Mouse (Mus musculus) MEL (cell line): ENCODE data around the gene Chpt1. TPM values are rescaled to one million over a fixed set of nuclear protein-coding genes. Genes with fewer than 3 reads are reported as not detected.

Experiments used
- DNase-seq: peaks from one replicate; pipeline ENCODE4 v3.0.0; 2011; ENCODE audit warnings: low read depth, low spot score
- H3K27ac ChIP-seq: 2 replicates; pipeline ENCODE4 v1.5.1; 2012; ENCODE audit warnings: low read depth, mild to moderate bottlenecking, control low read depth, low read length, moderate library complexity; ENCODE audit not compliant: control insufficient read depth
- H3K27me3 ChIP-seq, 2 experiments: fragments of 150-350 bp in 1 of 2; sonication (generic) in 1 of 2; 2 replicates each; pipeline ENCODE4 v1.6.1; 2012; ENCODE audit warnings: low read length in 2 of 2, mild to moderate bottlenecking in 2 of 2, improper control_type of control experiment in 1 of 2, moderate library complexity in 1 of 2; ENCODE audit not compliant: insufficient read depth in 2 of 2, control insufficient read depth in 1 of 2
- H3K36me3 ChIP-seq, 2 experiments: 2 replicates each; pipeline ENCODE4 v1.6.1; 2012 to 2014; ENCODE audit warnings: low read length in 2 of 2, improper control_type of control experiment in 1 of 2, inconsistent platforms in 1 of 2, mild to moderate bottlenecking in 1 of 2; ENCODE audit not compliant: insufficient read depth in 2 of 2, control insufficient read depth in 1 of 2
- H3K4me1 ChIP-seq, 2 experiments: fragments of 150-350 bp in 1 of 2; sonication (generic) in 1 of 2; 2 replicates each; pipeline ENCODE4 v1.6.1; 2012; ENCODE audit warnings: low read length in 2 of 2, improper control_type of control experiment in 1 of 2, mild to moderate bottlenecking in 1 of 2; ENCODE audit not compliant: insufficient read depth in 2 of 2, control insufficient read depth in 1 of 2
- H3K4me3 ChIP-seq, 2 experiments: fragments of 150-350 bp in 1 of 2; sonication (generic) in 1 of 2; 2 replicates each; pipeline ENCODE4 v1.5.1; 2012; ENCODE audit warnings: low read depth in 2 of 2, low read length in 2 of 2, mild to moderate bottlenecking in 2 of 2, moderate library complexity in 2 of 2, control low read depth in 1 of 2, improper control_type of control experiment in 1 of 2; ENCODE audit not compliant: control insufficient read depth in 1 of 2, insufficient read depth in 1 of 2
- H3K79me2 ChIP-seq: 2 replicates; pipeline ENCODE4 v1.6.1; 2012; ENCODE audit warnings: mild to moderate bottlenecking, low read length, moderate library complexity; ENCODE audit not compliant: control insufficient read depth, poor library complexity, insufficient read depth
- H3K9ac ChIP-seq: 2 replicates; pipeline ENCODE4 v1.6.1; 2012; ENCODE audit warnings: low read depth, mild to moderate bottlenecking, control low read depth, low read length, moderate library complexity; ENCODE audit not compliant: control insufficient read depth, poor library complexity, severe bottlenecking
- H3K9me3 ChIP-seq: fragments of 150-350 bp; sonication (generic); replicated peaks from 2 replicates; pipeline ENCODE4 v1.6.1; 2012; ENCODE audit warnings: mild to moderate bottlenecking, low read length, improper control_type of control experiment, moderate library complexity; ENCODE audit not compliant: insufficient read depth
- CHD1 ChIP-seq: IDR thresholded peaks from 2 replicates; pipeline ENCODE4 v1.6.1; 2012; ENCODE audit warnings: low read depth, mild to moderate bottlenecking, inconsistent platforms, low read length, improper control_type of control experiment
- CHD2 ChIP-seq: IDR thresholded peaks from 2 replicates; pipeline ENCODE4 v1.6.1; 2011; ENCODE audit warnings: low read length, improper control_type of control experiment
- EP300 ChIP-seq, 2 experiments: IDR thresholded peaks; 2 replicates each; pipeline ENCODE4 v1.6.1; 2011; ENCODE audit warnings: improper control_type of control experiment in 2 of 2, low read length in 2 of 2, low read depth in 1 of 2, mild to moderate bottlenecking in 1 of 2
- ETS1 ChIP-seq: IDR thresholded peaks from 2 replicates; pipeline ENCODE4 v1.6.1; 2012; ENCODE audit warnings: low read depth, mild to moderate bottlenecking, inconsistent platforms, low read length, improper control_type of control experiment, moderate library complexity
- GATA1 ChIP-seq: IDR thresholded peaks from 2 replicates; pipeline ENCODE4 v1.6.1; 2011; ENCODE audit warnings: low read depth, low read length, improper control_type of control experiment
- JUND ChIP-seq: IDR thresholded peaks from 2 replicates; pipeline ENCODE4 v1.6.1; 2011; ENCODE audit warnings: low read depth, mild to moderate bottlenecking, improper control_type of control experiment, low read length
- KAT2A ChIP-seq: conservative IDR thresholded peaks from 2 replicates; pipeline ENCODE4 v1.6.1; 2012; ENCODE audit warnings: low read depth, low read length, improper control_type of control experiment, inconsistent platforms
- MAFK ChIP-seq: IDR thresholded peaks from 2 replicates; pipeline ENCODE4 v1.6.1; 2011; ENCODE audit warnings: low read depth, mild to moderate bottlenecking, low read length, improper control_type of control experiment, borderline replicate concordance
- MAX ChIP-seq: IDR thresholded peaks from 2 replicates; pipeline ENCODE4 v1.6.1; 2011; ENCODE audit warnings: low read length, improper control_type of control experiment
- NELFE ChIP-seq: IDR thresholded peaks from 2 replicates; pipeline ENCODE4 v1.6.1; 2011; ENCODE audit warnings: low read depth, low read length, improper control_type of control experiment
- NRF1 ChIP-seq: IDR thresholded peaks from 2 replicates; pipeline ENCODE4 v1.6.1; 2014; ENCODE audit warnings: low read depth, mild to moderate bottlenecking, inconsistent platforms, low read length, improper control_type of control experiment, moderate library complexity; ENCODE audit not compliant: poor library complexity, insufficient read depth, severe bottlenecking
- POLR2A ChIP-seq, 2 experiments: IDR thresholded peaks; 2 replicates each; pipeline ENCODE4 v1.6.1; 2011 to 2012; ENCODE audit warnings: low read length in 2 of 2, mild to moderate bottlenecking in 2 of 2, control low read depth in 1 of 2, improper control_type of control experiment in 1 of 2, low read depth in 1 of 2, moderate library complexity in 1 of 2; ENCODE audit not compliant: control insufficient read depth in 1 of 2, insufficient read depth in 1 of 2, poor library complexity in 1 of 2
- POLR2AphosphoS5 ChIP-seq: IDR thresholded peaks from 2 replicates; pipeline ENCODE4 v1.6.1; 2012; ENCODE audit warnings: low read depth, borderline replicate concordance, mild to moderate bottlenecking, inconsistent platforms, low read length, moderate library complexity, mixed read lengths
- RAD21 ChIP-seq: IDR thresholded peaks from 2 replicates; pipeline ENCODE4 v1.6.1; 2011; ENCODE audit warnings: mild to moderate bottlenecking, low read depth, low read length, improper control_type of control experiment
- RCOR1 ChIP-seq: IDR thresholded peaks from 2 replicates; pipeline ENCODE4 v1.6.1; 2012; ENCODE audit warnings: low read depth, mild to moderate bottlenecking, inconsistent platforms, low read length, improper control_type of control experiment
- TAL1 ChIP-seq: IDR thresholded peaks from 2 replicates; pipeline ENCODE4 v1.6.1; 2012; ENCODE audit warnings: mild to moderate bottlenecking, inconsistent platforms, low read length, moderate library complexity, mixed read lengths
- TBP ChIP-seq: IDR thresholded peaks from 2 replicates; pipeline ENCODE4 v1.8.0; 2011; ENCODE audit warnings: low read depth, low read length, improper control_type of control experiment
- USF1 ChIP-seq: IDR thresholded peaks from 2 replicates; pipeline ENCODE4 v1.6.1; 2014; ENCODE audit warnings: low read depth, mild to moderate bottlenecking, inconsistent platforms, low read length, improper control_type of control experiment, moderate library complexity
- ZC3H11A ChIP-seq: IDR thresholded peaks from 2 replicates; pipeline ENCODE4 v1.6.1; 2012; ENCODE audit warnings: low read depth, mild to moderate bottlenecking, inconsistent platforms, low read length, improper control_type of control experiment
- ZKSCAN1 ChIP-seq: IDR thresholded peaks from 2 replicates; pipeline ENCODE4 v1.6.1; 2012; ENCODE audit warnings: low read depth, mild to moderate bottlenecking, inconsistent platforms, low read length, improper control_type of control experiment, moderate library complexity
- ZNF384 ChIP-seq: IDR thresholded peaks from 2 replicates; pipeline ENCODE4 v1.6.1; 2012; ENCODE audit warnings: low read depth, mild to moderate bottlenecking, inconsistent platforms, low read length, improper control_type of control experiment
- polyA plus RNA-seq, 2 experiments: library from polyadenylated mRNA; stranded (reverse) in 1 of 2; unstranded in 1 of 2; fragments of >175 nt in 1 of 2; fragments of >200 nt in 1 of 2; gene quantifications; 2 replicates each; pipeline versions ENCODE4 v1.2.1 to v1.2.4; 2012; ENCODE audit warnings: low replicate concordance in 2 of 2, low read depth in 1 of 2; ENCODE audit not compliant: insufficient read length in 2 of 2, insufficient read depth in 1 of 2, missing spikeins in 1 of 2
- total RNA-seq: library from RNA; depleted of rRNA; stranded (reverse); fragments of 300-350 nt; gene quantifications from 2 replicates; pipeline ENCODE4 v1.2.3, GENCODE M21; 2012

Gene Chpt1
- total and polyA plus RNA-seq, 3 experiments, result 9.6 to 19.0 TPM; not detected in 1

- Histone ChIP-seq H3K4me1 (no peaks in the 10 kb centered on the region), H3K9ac (no peak within 1 kb of the TSS), H3K4me3 (no peak within 1 kb of the TSS), H3K9me3 (no peaks in the 10 kb centered on the region), H3K27ac (no peak within 1 kb of the TSS), H3K27me3 (no peaks in the 10 kb centered on the region), H3K79me2 (no peaks in the 10 kb centered on the region), H3K36me3 (no peaks in the 10 kb centered on the region)
- no peak for TF ChIP-seq NELFE
- TF ChIP-seq CHD2, result no peak
- TF ChIP-seq ETS1, result no peak
- TF ChIP-seq POLR2AphosphoS5, result no peak
- TF ChIP-seq KAT2A, result no peak
- TF ChIP-seq CHD1, result no peak
- DNase-seq, result no peak
Measured at GRCm38 (mm10) chr10:88459502-88459992, 44.3 kb downstream of the Chpt1 start, which contains the start of gene Sycp3. Sycp3 (plus strand) TSS chr10:88459569.

- no peaks in the 10 kb centered on the region for H3K79me2 ChIP-seq
- H3K4me3 ChIP-seq, result no peak overlapping the region
- no peak overlapping the region for H3K27ac ChIP-seq
- H3K4me1 ChIP-seq, result no peaks in the 10 kb centered on the region
- H3K27me3 ChIP-seq, result no peaks in the 10 kb centered on the region
- DNase-seq, result no peak
- H3K9ac ChIP-seq, result no peak overlapping the region
- TF ChIP-seq POLR2AphosphoS5, result no peak
- no peak for TF ChIP-seq TAL1
- no peak for TF ChIP-seq NRF1
- TF ChIP-seq ZNF384, result no peak
- no peaks in the 10 kb centered on the region for H3K9me3 ChIP-seq
- H3K36me3 ChIP-seq, result no peaks in the 10 kb centered on the region
Measured at GRCm38 (mm10) chr10:88457816-88458215, 46.1 kb downstream of the Chpt1 start.

- H3K4me3 ChIP-seq, result no peak overlapping the region
- H3K79me2 ChIP-seq, result no peaks in the 10 kb centered on the region
- H3K27me3 ChIP-seq, result no peaks in the 10 kb centered on the region
- H3K9me3 ChIP-seq, result no peaks in the 10 kb centered on the region
- no peak overlapping the region for H3K9ac ChIP-seq
- no peaks in the 10 kb centered on the region for H3K4me1 ChIP-seq
- TF ChIP-seq ZKSCAN1 (no peak), GATA1 (no peak), JUND (no peak), ZNF384 (no peak), RAD21 (no peak), RCOR1 (no peak), POLR2AphosphoS5 (no peak), TBP (no peak), MAX (no peak), TAL1 (no peak), EP300 (IDR thresholded peaks at IDR 0.05; ENCODE audit: low read depth in 1 of 2, low read length in 2 of 2) (no peak), MAFK (no peak), USF1 (no peak), POLR2A (IDR thresholded peaks at IDR 0.05; ENCODE audit: control insufficient read depth in 1 of 2, insufficient read depth in 1 of 2, low read depth in 1 of 2, low read length in 2 of 2, poor library complexity in 1 of 2) (no peak), ZC3H11A (no peak), CHD2 (no peak)
- DNase-seq, result no peak
- no peaks in the 10 kb centered on the region for H3K36me3 ChIP-seq
- no peak overlapping the region for H3K27ac ChIP-seq
Measured at GRCm38 (mm10) chr10:88451990-88452389, 51.9 kb downstream of the Chpt1 start.
